Mouse (Mus musculus) brain, embryonic 14.5 days (tissue): ENCODE data around the gene Mia2. TPM values are rescaled to one million over a fixed set of nuclear protein-coding genes. Genes with fewer than 3 reads are reported as not detected.
"Not testable (repeated sequence)": the region's sequence is repeated elsewhere in the genome, so short reads cannot be mapped to it uniquely, and the experiment has no call there.

Experiments
- DNase-seq: peaks from one replicate; pipeline ENCODE4 v3.0.0-alpha.2; 2011; ENCODE audit warnings: low read depth
- CTCF ChIP-seq: fragments of 200-500 bp; IDR thresholded peaks from 2 replicates; pipeline ENCODE4 v1.5.1; 2012; ENCODE audit warnings: inconsistent platforms, mild to moderate bottlenecking, moderate library complexity, borderline replicate concordance; ENCODE audit not compliant: insufficient read depth, insufficient read length; ENCODE audit errors: extremely low read depth
- POLR2A ChIP-seq: fragments of 200-500 bp; IDR thresholded peaks from 2 replicates; pipeline ENCODE4 v1.6.1; 2012; ENCODE audit warnings: mild to moderate bottlenecking, inconsistent platforms, borderline replicate concordance; ENCODE audit not compliant: poor library complexity, insufficient read depth, insufficient read length, severe bottlenecking; ENCODE audit errors: extremely low read depth
- polyA plus RNA-seq: library from polyadenylated mRNA; depleted of rRNA; stranded (reverse); fragments of >200 nt; gene quantifications from 2 replicates; pipeline ENCODE4 v1.2.3, GENCODE M21; 2012; rRNA removed

The Mia2 gene
- polyA plus RNA-seq, 1 experiment = 37.8 TPM

GRCm38 (mm10) chr12:59238434-59238833 is 142.8 kb downstream of the Mia2 start:
- peak; percentile 28 for DNase-seq
- TF ChIP-seq CTCF (no peak), POLR2A (no peak)

GRCm38 (mm10) chr12:59241031-59241430 is 145.4 kb downstream of the Mia2 start:
- DNase-seq = not testable (repeated sequence)

Other genes starting within 250 kb of the Mia2 start
- 54.5 and 67.7 TPM in 2 replicates for gene Sec23a, start 83.8 kb upstream of the Mia2 start, polyA plus RNA-seq
- 7.6 and 9.3 TPM in 2 replicates for gene Gemin2, start 82.4 kb upstream of the Mia2 start, polyA plus RNA-seq
- gene Trappc6b, start 34.3 kb upstream of the Mia2 start, polyA plus RNA-seq = 114 and 134 TPM in 2 replicates
- gene Pnn, start 28.9 kb upstream of the Mia2 start, polyA plus RNA-seq = 58.3 and 89.4 TPM in 2 replicates
- gene Fbxo33, start 123.9 kb downstream of the Mia2 start, polyA plus RNA-seq = 15.2 and 15.3 TPM in 2 replicates